Mouse (Mus musculus) lung, adult 2 months (tissue): ENCODE measurements around the gene 1600014C10Rik.

ENCODE experiments used
- CTCF ChIP-seq: fragments of 200-500 bp; IDR thresholded peaks from 2 replicates; pipeline ENCODE4 v1.5.1; 2011; ENCODE audit warnings: mild to moderate bottlenecking, low read length, control low read depth; ENCODE audit not compliant: insufficient read depth
- POLR2A ChIP-seq: fragments of 200-500 bp; IDR thresholded peaks from 2 replicates; pipeline ENCODE4 v1.6.1; 2011; ENCODE audit warnings: low read depth, mild to moderate bottlenecking, control low read depth, low read length, borderline replicate concordance; ENCODE audit errors: extremely low read depth

- TF ChIP-seq CTCF (no peak), POLR2A (no peak)
These were observed 3.1 kb upstream of the 1600014C10Rik start for GRCm38 (mm10) chr7:38179896-38180295.
